Mouse (Mus musculus) large intestine, adult 2 months (tissue): ENCODE measurements around the gene Hist1h4h. TPM values are rescaled to one million over a fixed set of nuclear protein-coding genes. Genes with fewer than 3 reads are reported as not detected.
A peak's percentile ranks its signal among the peaks of the same experiment; 100 is the strongest.
"Not testable (repeated sequence)": the region's sequence is repeated elsewhere in the genome, so short reads cannot be mapped to it uniquely, and the experiment has no call there.

Experiments
- DNase-seq: peaks from one replicate; pipeline ENCODE4 v3.0.0-alpha.2; 2012; ENCODE audit warnings: low read depth, low spot score
- WGBS: fragments of 180-500 bp; shearing (Covaris S2); methylation state at CpG from one replicate; pipeline ENCODE4 v1.1.7; 2018; 5-methylcytosine and 5-hydroxymethylcytosine counted together
- polyA plus RNA-seq: library from polyadenylated mRNA; depleted of rRNA; stranded (reverse); fragments of >200 nt; gene quantifications from 2 replicates; pipeline ENCODE4 v1.2.3, GENCODE M21; 2012

The Hist1h4h gene
- polyA plus RNA-seq, 1 experiment = 27.9 TPM

DNA sequence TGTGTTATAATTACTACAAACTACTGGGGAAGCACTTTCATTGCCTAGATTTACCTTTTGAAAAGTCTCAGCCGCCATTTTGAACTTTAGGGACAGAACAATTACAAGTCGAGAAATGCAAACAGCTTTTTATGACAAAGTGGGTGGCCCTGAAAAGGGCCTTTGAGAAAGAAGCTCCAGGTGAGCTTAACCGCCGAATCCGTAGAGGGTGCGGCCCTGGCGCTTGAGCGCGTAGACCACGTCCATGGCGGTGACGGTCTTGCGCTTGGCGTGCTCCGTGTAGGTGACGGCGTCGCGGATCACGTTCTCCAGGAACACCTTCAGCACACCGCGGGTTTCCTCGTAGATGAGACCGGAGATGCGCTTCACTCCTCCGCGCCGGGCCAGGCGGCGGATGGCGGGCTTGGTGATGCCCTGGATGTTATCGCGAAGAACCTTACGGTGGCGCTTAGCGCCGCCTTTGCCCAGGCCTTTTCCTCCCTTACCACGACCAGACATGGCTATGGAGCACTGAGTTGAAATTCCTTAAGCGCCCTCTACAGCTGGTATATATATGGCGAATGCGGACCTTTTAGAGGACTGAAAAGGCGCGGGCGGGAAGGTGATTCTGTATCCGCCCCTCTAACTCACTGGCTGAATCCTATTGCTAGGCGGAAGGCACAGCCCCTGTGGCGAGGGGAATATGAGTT is 20.4 kb downstream of the Hist1h4h start, which contains the start of gene Hist1h4f:
Gene Hist1h4f (minus strand): TSS at position 503 of the 689 bp plus-strand sequence.
- WGBS = under 1% methylated on average over 47 of the region's 47 CpGs
- DNase-seq = not testable (repeated sequence)

DNA sequence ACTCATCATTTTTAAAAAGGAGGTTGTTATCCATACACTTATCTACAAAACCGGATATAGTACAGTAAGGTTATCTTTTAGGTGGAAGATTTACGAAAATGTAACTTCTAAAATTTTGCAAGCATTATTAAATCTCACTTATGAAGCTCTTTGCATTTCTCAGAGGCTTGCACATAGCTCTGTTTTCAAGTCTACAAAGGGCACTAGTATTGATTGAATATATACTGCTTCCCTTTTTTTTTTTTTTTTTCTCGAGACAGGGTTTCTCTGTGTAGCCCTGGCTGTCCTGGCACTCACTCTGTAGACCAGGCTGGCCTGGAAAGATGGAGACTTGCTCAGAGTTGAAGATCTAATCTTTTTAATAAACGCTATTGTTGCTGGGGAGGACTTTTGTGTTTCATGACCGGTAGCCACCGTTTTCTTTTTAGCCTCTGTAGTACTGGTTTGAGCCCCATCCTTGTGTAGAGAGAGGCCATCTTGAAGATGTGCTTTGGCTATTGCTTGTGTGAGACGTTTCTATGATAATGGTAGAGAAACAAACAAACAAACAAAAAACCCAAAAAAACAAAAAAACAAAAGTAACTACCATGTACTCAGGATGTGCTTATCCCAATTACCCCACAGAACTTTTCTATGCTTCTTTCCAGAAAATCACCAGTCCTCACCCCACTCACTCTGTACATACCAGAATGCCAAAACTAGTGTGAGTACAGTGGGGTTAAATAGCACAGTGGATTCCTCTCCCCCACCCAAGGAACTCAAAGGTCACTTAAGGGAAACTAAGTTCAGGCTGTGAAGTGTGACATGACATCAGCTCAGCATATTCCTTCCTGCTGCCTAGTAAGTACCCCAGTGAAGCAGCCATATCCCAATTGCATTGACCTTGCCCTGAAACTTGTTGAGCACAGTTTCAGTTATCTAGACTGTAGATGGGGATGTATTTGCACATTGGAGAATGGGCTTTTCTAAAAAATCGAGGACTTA is 21.4 kb downstream of the Hist1h4h start:
- DNase-seq = no peak
- 47% methylated on average over 8 of the region's 8 CpGs for WGBS

DNA sequence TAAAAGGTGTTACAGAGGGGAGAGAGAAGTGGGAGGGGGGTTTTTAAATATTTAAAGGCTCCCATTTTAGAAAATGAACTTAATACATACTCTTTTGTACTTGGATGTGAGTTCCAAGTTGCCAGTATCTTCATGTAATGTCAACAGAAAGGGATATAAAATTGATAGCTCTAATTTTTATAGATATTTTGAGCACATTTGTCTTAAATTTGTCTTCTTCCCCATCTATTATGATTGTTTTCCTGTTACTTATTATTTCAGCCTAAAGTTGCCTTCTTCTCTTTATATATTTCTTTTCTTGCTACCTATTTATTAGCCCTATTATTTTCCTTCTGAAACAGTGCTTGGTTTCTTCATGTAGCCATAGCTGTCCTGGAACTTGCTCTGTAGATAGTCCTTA is 22.1 kb downstream of the Hist1h4h start, which contains the start of gene Hist1h1d:
Gene Hist1h1d (plus strand): TSS at position 301 of the 400 bp plus-strand sequence.
- no peak for DNase-seq

DNA sequence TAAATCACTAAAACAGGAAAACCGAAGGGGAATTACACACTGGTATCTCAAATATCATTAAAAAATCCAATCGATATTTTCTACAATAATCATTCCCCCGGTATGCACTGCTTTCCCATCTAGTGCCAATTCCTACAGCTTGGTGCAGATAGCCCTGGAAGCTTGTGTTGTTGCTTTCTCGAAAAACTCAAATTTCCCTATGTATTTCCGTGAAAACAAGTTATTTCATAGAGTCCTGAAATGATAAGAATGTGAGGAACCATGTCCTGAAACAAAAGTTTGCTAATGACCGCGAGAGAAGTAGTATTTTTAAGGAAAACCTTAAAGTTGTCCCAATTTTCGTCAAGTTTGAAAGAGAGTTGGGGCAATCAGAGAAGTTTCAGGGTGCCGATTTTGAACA is 23.5 kb downstream of the Hist1h4h start:
- 13% methylated on average over 9 of the region's 9 CpGs for WGBS
- no peak for DNase-seq

DNA sequence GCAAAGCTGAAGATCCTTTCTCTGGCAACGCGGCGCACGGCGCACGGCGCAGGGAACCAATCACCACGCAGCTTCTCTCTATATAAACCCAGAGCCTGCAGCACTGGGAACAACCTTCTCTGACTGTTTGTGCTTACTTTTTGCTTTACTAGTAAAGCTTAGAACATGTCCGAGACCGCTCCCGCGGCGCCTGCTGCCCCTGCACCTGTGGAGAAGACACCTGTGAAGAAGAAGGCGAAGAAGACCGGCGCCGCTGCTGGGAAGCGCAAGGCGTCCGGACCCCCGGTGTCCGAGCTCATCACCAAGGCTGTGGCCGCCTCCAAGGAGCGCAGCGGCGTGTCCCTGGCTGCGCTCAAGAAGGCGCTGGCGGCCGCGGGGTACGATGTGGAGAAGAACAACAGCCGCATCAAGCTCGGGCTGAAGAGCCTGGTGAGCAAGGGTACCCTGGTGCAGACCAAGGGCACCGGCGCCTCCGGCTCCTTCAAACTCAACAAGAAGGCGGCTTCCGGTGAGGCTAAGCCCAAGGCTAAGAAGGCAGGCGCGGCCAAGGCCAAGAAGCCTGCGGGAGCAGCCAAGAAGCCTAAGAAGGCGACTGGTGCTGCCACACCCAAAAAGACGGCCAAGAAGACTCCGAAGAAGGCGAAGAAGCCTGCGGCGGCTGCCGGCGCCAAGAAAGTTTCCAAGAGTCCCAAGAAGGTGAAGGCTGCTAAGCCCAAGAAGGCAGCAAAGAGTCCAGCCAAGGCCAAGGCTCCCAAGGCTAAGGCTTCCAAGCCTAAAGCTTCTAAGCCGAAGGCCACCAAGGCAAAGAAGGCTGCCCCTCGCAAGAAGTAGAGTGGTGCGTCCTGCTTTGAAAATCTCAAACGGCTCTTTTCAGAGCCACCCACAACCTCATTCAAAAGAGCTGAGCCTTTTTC is 24.3 kb downstream of the Hist1h4h start:
- DNase-seq = no peak
- WGBS = under 1% methylated on average over 54 of the region's 54 CpGs

DNA sequence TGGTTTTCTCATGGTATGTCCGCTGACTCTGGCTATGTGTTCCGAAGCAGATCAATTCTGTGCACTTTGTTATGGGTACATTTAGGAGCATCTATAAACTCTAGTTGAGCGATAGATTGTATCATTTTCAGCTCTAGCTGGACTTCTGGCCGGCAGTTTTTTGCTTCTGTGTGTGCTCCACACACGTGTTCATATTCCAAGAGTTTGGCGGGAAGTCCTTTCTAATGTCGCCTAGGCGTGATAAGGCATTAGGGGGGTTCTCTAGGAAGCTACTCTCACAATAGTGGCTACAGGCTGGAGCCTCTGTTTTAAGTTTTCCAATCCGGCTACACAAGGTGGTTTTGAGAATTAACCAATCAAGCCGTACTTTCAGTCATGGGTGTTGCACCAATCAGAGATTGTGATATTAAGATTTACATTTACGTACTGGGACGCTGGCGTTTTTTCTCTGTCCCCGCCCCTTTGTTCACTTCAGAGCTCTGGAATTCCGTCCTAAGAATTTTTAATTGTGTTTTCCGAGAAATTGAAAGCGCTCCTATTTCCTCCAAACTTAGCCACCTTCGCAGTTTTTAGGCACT is 25.1 kb downstream of the Hist1h4h start:
- WGBS = under 1% methylated on average over 18 of the region's 18 CpGs
- no peak for DNase-seq

DNA sequence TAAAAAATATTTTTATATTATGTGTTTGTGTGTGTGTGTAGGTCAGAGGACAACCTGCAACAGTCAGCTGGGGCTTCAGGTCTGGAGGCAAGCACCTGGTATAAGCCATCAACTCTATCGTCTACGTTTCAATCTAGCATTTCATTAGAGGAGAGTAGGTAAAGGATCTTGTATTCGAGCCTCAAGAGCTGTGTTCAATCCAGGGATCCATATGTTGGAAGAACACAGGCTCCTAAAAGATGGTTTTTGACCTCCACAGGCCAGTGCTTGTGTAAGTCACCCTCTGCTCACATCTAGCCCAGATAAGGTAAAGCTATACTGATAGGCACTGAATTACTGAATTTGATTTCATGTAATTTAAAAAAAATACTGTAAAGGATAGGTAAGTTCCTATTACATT is 26.1 kb downstream of the Hist1h4h start:
- WGBS = 45% methylated on average over 3 of the region's 3 CpGs
- no peak for DNase-seq

DNA sequence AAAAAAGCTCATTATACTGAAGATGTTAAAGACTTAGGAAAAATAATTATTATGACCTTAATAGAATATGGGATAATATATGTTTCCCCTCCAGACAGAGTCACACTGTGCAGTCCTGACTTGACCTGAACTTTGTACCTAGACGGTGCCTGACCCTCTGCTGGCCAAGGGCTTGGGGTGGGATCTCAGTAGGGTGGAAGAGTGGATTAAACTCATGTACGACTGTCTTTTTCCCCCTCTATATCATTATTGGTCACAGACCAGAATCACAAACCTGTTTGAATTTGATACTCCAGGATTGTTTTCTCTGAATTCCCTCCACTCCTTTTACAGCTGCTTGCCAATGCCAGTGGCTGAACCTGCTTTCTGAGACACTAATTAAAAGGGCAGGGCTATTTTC is 29.8 kb downstream of the Hist1h4h start:
- DNase-seq = not testable (repeated sequence)
- WGBS = 19% methylated on average over 2 of the region's 2 CpGs

DNA sequence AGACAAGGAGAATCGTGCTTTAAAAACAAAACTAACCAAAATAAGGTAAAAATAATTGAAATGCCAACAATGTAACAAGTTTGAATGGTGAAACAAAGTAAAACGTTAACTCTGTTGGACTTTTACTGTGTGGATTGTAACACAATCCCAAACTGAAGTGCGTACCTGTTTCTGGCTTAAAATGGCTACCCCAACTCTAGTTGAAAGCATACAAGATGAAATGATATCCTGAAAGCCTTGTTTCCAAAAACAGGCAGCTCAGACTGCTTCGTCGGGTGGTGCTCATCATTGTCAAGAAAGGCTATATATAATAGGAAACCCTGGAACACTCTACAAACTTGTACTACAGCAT is 30.7 kb downstream of the Hist1h4h start:
- 1% methylated on average over 2 of the region's 5 CpGs for WGBS
- DNase-seq = not testable (repeated sequence)

DNA sequence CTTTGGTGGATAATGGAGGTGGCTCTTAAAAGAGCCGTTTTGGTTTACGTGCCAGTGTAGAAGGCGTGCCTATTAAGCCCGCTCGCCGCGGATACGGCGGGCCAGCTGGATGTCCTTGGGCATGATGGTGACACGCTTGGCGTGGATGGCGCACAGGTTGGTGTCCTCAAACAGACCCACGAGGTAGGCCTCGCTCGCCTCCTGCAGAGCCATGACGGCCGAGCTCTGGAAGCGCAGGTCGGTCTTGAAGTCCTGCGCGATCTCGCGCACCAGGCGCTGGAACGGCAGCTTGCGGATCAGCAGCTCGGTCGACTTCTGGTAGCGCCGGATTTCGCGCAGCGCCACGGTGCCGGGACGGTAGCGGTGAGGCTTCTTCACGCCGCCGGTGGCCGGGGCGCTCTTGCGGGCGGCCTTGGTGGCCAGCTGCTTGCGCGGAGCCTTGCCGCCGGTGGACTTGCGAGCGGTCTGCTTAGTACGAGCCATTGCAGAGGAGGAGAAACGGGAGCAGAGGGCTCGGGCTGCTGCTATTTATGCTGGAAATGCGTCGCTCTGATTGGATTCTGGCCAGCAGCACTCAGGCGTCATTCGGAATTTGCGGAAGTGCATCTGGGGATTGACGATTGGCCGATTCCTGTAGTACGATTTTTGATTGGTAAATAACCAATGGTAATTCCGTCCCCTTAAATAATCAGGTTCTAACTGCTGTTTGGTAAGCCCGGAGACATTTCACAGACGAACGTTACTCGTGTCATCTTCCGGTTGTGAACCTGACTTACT is 31.2 kb downstream of the Hist1h4h start, which contains the start of gene Hist1h3e:
Gene Hist1h3e (minus strand): TSS at position 487 of the 777 bp plus-strand sequence.
- peak; percentile 91 for DNase-seq
- WGBS = under 1% methylated on average over 65 of the region's 67 CpGs

DNA sequence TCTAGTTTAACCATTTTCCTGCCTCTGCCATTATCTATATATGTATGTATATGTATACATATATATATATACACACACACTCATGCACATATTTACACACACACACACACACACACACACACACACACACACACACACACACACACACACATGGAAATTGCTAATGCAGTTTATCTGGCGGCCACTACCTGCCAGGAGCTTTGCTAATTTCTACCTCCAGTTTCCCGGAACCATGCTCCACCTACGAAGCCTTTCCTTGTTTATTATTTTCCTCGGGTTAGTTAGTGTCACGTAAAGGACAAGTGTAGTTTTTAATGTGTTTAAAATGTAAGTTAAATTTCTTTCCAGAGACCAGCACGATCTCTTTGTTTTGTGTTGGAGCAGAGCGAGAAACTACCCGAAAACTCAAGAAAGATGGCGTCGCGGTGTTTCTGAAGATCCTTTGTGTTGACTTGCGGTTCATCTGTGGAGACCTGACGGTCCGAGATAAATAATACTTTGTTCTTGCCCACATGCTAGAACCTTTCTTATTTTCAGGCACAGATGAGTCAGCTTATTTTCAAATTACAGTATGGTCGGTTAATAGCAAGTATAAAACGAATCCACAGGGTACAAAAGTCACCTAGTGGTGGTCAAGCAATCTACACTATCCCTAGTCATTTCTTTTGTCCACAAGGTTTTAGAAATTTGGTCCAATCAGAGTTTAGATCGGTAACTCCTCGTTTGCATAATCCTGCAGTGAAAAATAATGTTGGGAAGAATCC is 32.0 kb downstream of the Hist1h4h start:
- WGBS = under 1% methylated on average over 18 of the region's 18 CpGs
- DNase-seq = no peak

DNA sequence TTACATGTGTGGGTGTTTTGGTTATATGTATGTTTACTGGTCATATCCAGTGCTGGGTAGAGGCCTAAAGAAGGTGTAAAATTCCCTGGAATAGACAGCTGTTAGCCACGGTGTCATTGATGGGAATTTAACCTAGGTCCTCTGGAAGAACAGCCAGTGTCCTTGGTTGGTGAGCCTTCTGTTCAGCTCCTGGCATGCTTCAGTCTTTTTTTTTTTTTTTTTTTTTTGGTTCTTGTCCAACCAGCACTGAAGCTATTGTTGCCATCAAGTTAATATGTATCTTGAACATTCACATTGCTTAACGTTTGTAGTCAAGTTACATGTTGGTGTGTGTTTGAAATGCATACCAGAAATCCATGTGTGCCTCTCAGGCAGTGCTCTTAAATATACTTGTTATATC is 33.6 kb downstream of the Hist1h4h start:
- no peak for DNase-seq
- WGBS = 67% methylated on average over 2 of the region's 2 CpGs

DNA sequence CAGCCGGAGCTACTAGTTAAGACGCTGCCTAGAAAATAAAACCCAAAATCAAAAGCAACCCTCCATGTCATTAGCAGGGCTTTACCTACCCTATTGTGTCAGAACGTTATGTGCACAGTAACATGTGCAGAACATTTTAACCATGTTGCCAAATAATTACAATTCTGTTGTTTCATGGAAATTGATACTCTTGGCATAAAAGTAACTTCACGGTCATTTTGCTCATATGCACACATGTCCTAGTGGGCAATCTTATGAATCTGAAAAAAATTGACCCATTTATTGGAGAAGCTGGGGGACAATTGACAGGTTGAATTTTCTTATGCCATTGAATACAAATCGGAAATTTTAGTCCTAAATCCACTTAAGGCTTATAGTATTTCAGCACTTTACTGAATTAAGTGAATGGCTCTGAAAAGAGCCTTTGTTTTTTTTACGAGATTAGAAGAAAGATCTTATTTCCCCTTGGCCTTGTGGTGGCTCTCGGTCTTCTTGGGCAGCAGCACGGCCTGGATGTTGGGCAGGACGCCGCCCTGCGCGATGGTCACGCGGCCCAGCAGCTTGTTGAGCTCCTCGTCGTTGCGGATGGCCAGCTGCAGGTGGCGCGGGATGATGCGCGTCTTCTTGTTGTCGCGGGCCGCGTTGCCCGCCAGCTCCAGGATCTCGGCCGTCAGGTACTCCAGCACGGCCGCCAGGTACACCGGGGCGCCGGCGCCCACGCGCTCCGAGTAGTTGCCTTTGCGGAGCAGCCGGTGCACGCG is 39.6 kb downstream of the Hist1h4h start:
- DNase-seq = not testable (repeated sequence)
- WGBS = under 1% methylated on average over 30 of the region's 41 CpGs

DNA sequence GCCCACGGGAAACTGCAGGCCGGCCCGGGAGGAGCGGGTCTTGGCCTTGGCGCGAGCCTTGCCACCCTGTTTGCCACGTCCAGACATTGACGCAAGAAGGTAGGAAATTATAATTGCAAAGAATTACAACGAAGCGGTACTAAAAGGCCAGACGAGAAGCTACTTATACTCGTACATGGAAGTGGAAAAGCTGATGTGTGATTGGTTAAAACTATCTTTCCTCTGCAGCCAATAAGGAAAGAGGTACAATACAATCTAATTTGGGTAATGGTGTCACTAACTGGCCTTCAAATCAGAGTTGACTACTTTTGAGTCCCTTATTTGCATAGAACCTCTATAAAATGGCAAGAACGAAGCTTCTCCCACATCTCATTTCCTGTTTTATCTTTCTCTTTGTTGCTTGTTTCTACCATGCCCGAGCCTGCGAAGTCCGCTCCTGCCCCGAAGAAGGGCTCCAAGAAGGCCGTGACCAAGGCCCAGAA is 40.2 kb downstream of the Hist1h4h start, which contains the start of the genes Hist1h2ae and Hist1h2bg:
Gene Hist1h2ae (minus strand): TSS at position 199 of the 482 bp plus-strand sequence.
Gene Hist1h2bg (plus strand): TSS at position 375 of the 482 bp plus-strand sequence.
- WGBS = under 1% methylated on average over 18 of the region's 18 CpGs
- DNase-seq = no peak

DNA sequence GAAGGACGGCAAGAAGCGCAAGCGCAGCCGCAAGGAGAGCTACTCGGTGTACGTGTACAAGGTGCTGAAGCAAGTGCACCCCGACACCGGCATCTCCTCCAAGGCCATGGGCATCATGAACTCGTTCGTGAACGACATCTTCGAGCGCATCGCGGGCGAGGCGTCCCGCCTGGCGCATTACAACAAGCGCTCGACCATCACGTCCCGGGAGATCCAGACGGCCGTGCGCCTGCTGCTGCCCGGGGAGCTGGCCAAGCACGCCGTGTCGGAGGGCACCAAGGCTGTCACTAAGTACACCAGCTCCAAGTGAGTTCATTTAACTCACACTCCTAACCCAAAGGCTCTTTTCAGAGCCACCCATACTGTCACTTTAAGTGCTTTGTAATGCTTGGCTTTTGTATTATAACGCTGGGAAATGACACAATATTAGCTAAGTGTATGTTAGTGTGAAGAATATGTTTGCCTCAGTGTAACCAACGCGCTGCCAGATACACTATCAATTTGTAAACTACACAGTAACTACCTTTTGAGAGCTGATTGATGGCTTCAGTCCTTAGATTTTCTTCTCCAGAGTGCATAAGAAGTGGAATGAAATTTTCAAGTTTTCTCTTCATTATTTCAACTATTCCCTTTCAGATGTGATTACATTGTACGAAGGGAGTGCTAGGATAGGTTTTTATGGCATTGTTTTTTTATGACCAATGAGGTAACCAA is 40.8 kb downstream of the Hist1h4h start:
- not testable (repeated sequence) for DNase-seq
- WGBS = under 1% methylated on average over 15 of the region's 34 CpGs
